Mouse (Mus musculus): ENCODE measurements around the gene Cfap70. TPM values are rescaled to one million over a fixed set of nuclear protein-coding genes. Genes with fewer than 3 reads are reported as not detected.

Cfap70 gene
- under 1 TPM in 1 of 2 experiments, not detected in 1; 0.05 TPM for polyA plus RNA-seq (2012; fragmentation: generic; extraction: Trizol)

GRCm38 (mm10) chr14:20451765-20452331 lies at the start of gene Cfap70:
Gene Cfap70 (minus strand): TSS chr14:20452226.

DNA sequence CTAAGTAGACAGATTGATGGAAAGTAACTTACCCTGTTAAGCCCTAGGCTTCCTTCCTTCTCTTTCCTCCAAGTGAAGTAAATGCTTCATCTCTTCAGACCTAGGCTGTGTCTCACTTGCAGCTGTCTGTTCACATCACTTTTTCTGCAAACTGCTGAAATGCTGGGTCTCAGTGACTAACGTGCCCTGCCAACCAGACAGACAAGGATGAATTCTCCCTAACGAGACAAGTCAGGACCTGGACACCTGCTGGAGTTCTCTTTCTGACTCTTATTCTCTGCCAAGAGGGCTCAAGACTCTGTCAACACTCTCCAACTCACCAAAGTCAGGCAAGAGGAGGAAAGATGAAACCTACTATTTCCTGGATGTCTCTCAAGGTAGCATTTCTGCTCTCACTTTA lies 44.6 kb upstream of the Cfap70 start, which contains the start of gene Mss51:
Gene Mss51, minus strand, starts transcription at position 299 of the 400 bp plus-strand sequence.

GRCm38 (mm10) chr14:20479291-20480194 lies 27.5 kb upstream of the Cfap70 start, which contains the start of gene Anxa7:
Gene Anxa7 (minus strand): TSS chr14:20480133.

GRCm38 (mm10) chr14:20393205-20393913 lies 58.7 kb downstream of the Cfap70 start, which contains the start of gene Mrps16:
Gene Mrps16 (minus strand): TSS chr14:20393634.

DNA sequence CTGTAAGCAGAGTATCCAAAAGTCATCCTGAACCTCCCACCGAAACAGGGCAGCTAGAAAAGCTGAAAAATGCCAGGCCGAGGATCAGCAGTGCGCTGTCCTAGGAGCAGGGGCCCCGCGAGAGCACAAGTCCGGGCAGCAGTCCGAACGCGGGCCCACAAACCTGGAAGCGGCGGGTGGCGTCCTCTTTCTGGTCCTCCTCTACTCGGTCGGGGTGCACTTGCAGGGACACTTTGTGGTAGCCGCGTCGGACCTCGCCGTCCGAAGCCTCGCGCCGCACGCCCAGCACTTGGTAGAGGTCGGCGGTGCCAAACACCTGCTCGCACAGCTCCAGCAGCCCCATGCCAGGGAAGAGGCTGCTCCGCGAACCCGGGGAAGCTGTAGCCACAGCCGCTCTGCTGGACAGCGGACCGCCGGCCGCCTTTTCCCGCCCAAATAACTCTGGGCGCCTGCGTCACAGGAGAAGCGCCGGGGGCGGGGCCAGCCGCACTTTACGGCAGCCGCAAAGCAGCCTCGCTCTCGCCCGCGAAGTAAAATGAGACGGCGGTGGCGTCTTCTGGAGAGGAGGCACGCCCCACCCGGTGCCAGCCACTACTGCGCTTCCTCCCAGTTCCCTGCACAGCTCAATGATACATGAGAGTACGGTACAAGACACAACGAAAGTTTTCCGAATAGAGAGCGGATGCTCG lies 63.4 kb downstream of the Cfap70 start, which contains the start of gene Dnajc9:
Gene Dnajc9, minus strand, starts transcription at position 470 of the 689 bp plus-strand sequence.

DNA sequence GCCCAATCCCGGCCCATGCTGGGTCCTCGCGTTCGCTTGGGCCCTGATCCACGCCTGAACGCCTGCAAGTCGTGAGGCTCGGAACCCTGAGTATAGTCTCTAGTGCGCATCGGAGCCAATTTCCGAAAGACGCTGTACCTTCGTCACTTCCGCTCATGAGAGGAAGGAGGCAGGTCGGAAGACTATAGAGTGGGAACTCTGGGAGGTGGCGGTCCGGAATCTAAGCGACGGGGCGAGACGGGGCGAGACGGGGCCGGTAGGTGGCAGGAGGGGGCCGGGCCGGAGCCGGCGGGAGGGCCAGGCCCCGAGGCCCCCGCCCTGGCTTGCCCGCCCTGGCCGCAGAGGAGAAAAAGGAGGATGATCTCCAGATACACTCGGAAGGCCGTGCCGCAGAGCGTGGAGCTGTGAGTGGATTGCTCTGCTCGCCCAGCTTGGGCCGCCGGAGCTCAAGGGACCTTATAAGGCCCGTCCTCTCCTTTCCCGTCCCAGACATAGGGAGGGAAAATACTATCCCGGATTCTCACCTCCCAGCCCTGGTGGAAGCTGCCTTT lies 104.0 kb downstream of the Cfap70 start, which contains the start of the genes Ecd and Fam149b:
Gene Ecd, minus strand, starts transcription at position 131 of the 551 bp plus-strand sequence.
Gene Fam149b, plus strand, starts transcription at position 172 of the 551 bp plus-strand sequence.

Other genes with a start within 250 kb of the Cfap70 start
- gene Kcnk16, start 183.0 kb downstream of the Cfap70 start, polyA plus RNA-seq (2012; fragmentation: generic; extraction: Trizol), result not detected
- gene Nudt13, start 157.5 kb downstream of the Cfap70 start, polyA plus RNA-seq (2012; fragmentation: generic; extraction: Trizol), result 10 to 100 TPM in 1 of 2 experiments, 1 to 10 TPM in 1; 2.7 to 17.1 TPM
- 10 to 100 TPM; 12.5 to 22.5 TPM for gene Ecd, start 104.1 kb downstream of the Cfap70 start, polyA plus RNA-seq (2012; fragmentation: generic; extraction: Trizol)
- 10 to 100 TPM in 1 of 2 experiments, 1 to 10 TPM in 1; 4.2 to 25.5 TPM for gene Fam149b, start 104.1 kb downstream of the Cfap70 start, polyA plus RNA-seq (2012; fragmentation: generic; extraction: Trizol)
- 10 to 100 TPM; 23.4 to 44.0 TPM for gene Dnajc9, start 63.3 kb downstream of the Cfap70 start, polyA plus RNA-seq (2012; fragmentation: generic; extraction: Trizol)
- 100 to 1,000 TPM; 103 to 144 TPM for gene Mrps16, start 58.6 kb downstream of the Cfap70 start, polyA plus RNA-seq (2012; fragmentation: generic; extraction: Trizol)
- gene Anxa7, start 27.9 kb upstream of the Cfap70 start, polyA plus RNA-seq (2012; fragmentation: generic; extraction: Trizol), result 10 to 100 TPM; 17.3 to 62.4 TPM
- gene Mss51, start 44.7 kb upstream of the Cfap70 start, polyA plus RNA-seq (2012; fragmentation: generic; extraction: Trizol), result under 1 TPM in 1 of 2 experiments, not detected in 1; 0.26 TPM
- 10 to 100 TPM in 1 of 2 experiments, 1 to 10 TPM in 1; 2.9 to 17.3 TPM for gene Ppp3cb, start 94.3 kb upstream of the Cfap70 start, polyA plus RNA-seq (2012; fragmentation: generic; extraction: Trizol)
- gene Usp54, start 188.8 kb upstream of the Cfap70 start, polyA plus RNA-seq (2012; fragmentation: generic; extraction: Trizol), result 1 to 10 TPM in 1 of 2 experiments, under 1 TPM in 1; 0.39 to 4.7 TPM
- gene Myoz1, start 204.3 kb upstream of the Cfap70 start, polyA plus RNA-seq (2012; fragmentation: generic; extraction: Trizol), result under 1 TPM; 0.07 to 0.22 TPM
- gene Synpo2l, start 216.1 kb upstream of the Cfap70 start, polyA plus RNA-seq (2012; fragmentation: generic; extraction: Trizol), result under 1 TPM; 0.05 to 0.26 TPM
- 10 to 100 TPM; 12.6 to 57.0 TPM for gene Sec24c, start 222.1 kb upstream of the Cfap70 start, polyA plus RNA-seq (2012; fragmentation: generic; extraction: Trizol)
- 1 to 10 TPM; 1.3 to 5.5 TPM for gene Fut11, start 242.7 kb upstream of the Cfap70 start, polyA plus RNA-seq (2012; fragmentation: generic; extraction: Trizol)